Mouse (Mus musculus) lung, postnatal 0 days (tissue): Measurements from ENCODE around the gene Aim2. TPM values are rescaled to one million over a fixed set of nuclear protein-coding genes. Genes with fewer than 3 reads are reported as not detected.

ENCODE experiments used
- ATAC-seq: fragments of 200-750 bp; cut with Nextera tagmentation; 2 replicates; pipeline ENCODE4 v1.8.0; 2017; ENCODE audit warnings: moderate library complexity
- DNase-seq: peaks from one replicate; pipeline ENCODE4 v3.0.0-alpha.2; 2016; ENCODE audit warnings: low spot score
- H3K27ac ChIP-seq: fragments of 300-500 bp; sonication (generic); 2 replicates; pipeline ENCODE4 v1.5.1; 2014; ENCODE audit warnings: antibody characterized with exemption, mild to moderate bottlenecking, low read length, mixed read lengths
- H3K27me3 ChIP-seq: fragments of 300-500 bp; sonication (generic); replicated peaks from 2 replicates; pipeline ENCODE4 v1.6.1; 2014; ENCODE audit warnings: low read length, mixed read lengths; ENCODE audit not compliant: insufficient read depth
- H3K36me3 ChIP-seq: fragments of 300-500 bp; sonication (generic); 2 replicates; pipeline ENCODE4 v1.6.1; 2014; ENCODE audit warnings: low read length, mixed read lengths; ENCODE audit not compliant: insufficient read depth
- H3K4me1 ChIP-seq: fragments of 300-500 bp; sonication (generic); 2 replicates; pipeline ENCODE4 v1.6.1; 2014; ENCODE audit warnings: antibody characterized with exemption, low read depth, low read length, mixed read lengths; ENCODE audit not compliant: insufficient read depth
- H3K4me2 ChIP-seq: fragments of 300-500 bp; sonication (generic); replicated peaks from 2 replicates; pipeline ENCODE4 v1.6.1; 2014; ENCODE audit warnings: low read depth, mild to moderate bottlenecking, low read length, moderate library complexity, mixed read lengths
- H3K4me3 ChIP-seq: fragments of 300-500 bp; sonication (generic); 2 replicates; pipeline ENCODE4 v1.5.1; 2014; ENCODE audit warnings: low read depth, low read length
- H3K9ac ChIP-seq: fragments of 300-500 bp; sonication (generic); replicated peaks from 2 replicates; pipeline ENCODE4 v1.6.1; 2014; ENCODE audit warnings: low read depth, mild to moderate bottlenecking
- H3K9me3 ChIP-seq: fragments of 300-500 bp; sonication (generic); 2 replicates; pipeline ENCODE4 v1.6.1; 2016; ENCODE audit warnings: low read length, mixed read lengths
- CTCF ChIP-seq: IDR thresholded peaks from 2 replicates; pipeline ENCODE4 v1.5.1; 2016; ENCODE audit warnings: antibody characterized with exemption, mild to moderate bottlenecking
- EP300 ChIP-seq: IDR thresholded peaks from 2 replicates; pipeline ENCODE4 v1.6.1; 2016; ENCODE audit warnings: antibody characterized with exemption, mild to moderate bottlenecking, control low read depth
- WGBS: fragments of 180-500 bp; shearing (Covaris S2); extraction: QIAGEN DNeasy Blood & Tissue Kit; methylation state at CpG from one replicate; pipeline ENCODE4 v1.1.7; 2014; 5-methylcytosine and 5-hydroxymethylcytosine counted together
- polyA plus RNA-seq: library from polyadenylated mRNA; unstranded; fragments of >200 nt; fragmentation: Nextera tagmentation; extraction: Ambion mirVana; gene quantifications from 2 replicates; pipeline ENCODE4 v1.2.1, GENCODE M21; 2015

Gene Aim2
- polyA plus RNA-seq, 1 experiment from 2014 or later, result 3.4 TPM

GRCm38 (mm10) chr1:173398323-173398970 lies 47.8 kb downstream of the Aim2 start:
- Histone ChIP-seq H3K4me1 (no peaks in the 10 kb centered on the region), H3K36me3 (no peaks in the 10 kb centered on the region), H3K27me3 (no peaks in the 10 kb centered on the region), H3K4me2 (no peak overlapping the region), H3K27ac (no peak overlapping the region), H3K9me3 (no peaks in the 10 kb centered on the region), H3K4me3 (no peak overlapping the region), H3K9ac (no peak overlapping the region)
- DNase-seq (peak; percentile 71), ATAC-seq (no peak)
- WGBS, result 31% methylated on average over 3 of the region's 3 CpGs
- TF ChIP-seq EP300 (no peak), CTCF (peak; percentile 79)

GRCm38 (mm10) chr1:173404696-173405309 lies 54.1 kb downstream of the Aim2 start:
- no peak for DNase-seq

GRCm38 (mm10) chr1:173409066-173409465 lies 58.4 kb downstream of the Aim2 start:
- DNase-seq (peak; percentile 12), ATAC-seq (no peak)
- Histone ChIP-seq H3K4me2 (no peak overlapping the region), H3K9me3 (no peaks in the 10 kb centered on the region), H3K4me1 (no peaks in the 10 kb centered on the region), H3K9ac (no peak overlapping the region), H3K27me3 (no peaks in the 10 kb centered on the region), H3K36me3 (no peaks in the 10 kb centered on the region), H3K27ac (no peak overlapping the region), H3K4me3 (no peak overlapping the region)
- TF ChIP-seq CTCF (no peak), EP300 (no peak)

More at GRCm38 (mm10) chr1:173404696-173405309, 54.1 kb downstream of the Aim2 start:
- H3K9me3 ChIP-seq, result no peaks in the 10 kb centered on the region
- no peak for ATAC-seq
- no peak overlapping the region for H3K4me3 ChIP-seq
- no peak overlapping the region for H3K9ac ChIP-seq
- 77% methylated on average over 5 of the region's 5 CpGs for WGBS
- TF ChIP-seq CTCF, result no peak
- no peak for TF ChIP-seq EP300
- no peaks in the 10 kb centered on the region for H3K36me3 ChIP-seq
- H3K4me1 ChIP-seq, result no peaks in the 10 kb centered on the region
- no peak overlapping the region for H3K4me2 ChIP-seq
- no peak overlapping the region for H3K27ac ChIP-seq
- no peaks in the 10 kb centered on the region for H3K27me3 ChIP-seq

- 75% methylated on average over 4 of the region's 4 CpGs for WGBS
- no peak for ATAC-seq
- no peak overlapping the region for H3K4me3 ChIP-seq
Observed at GRCm38 (mm10) chr1:173411863-173412262, 61.2 kb downstream of the Aim2 start.

GRCm38 (mm10) chr1:173414631-173415030 lies 64.0 kb downstream of the Aim2 start:
- Histone ChIP-seq H3K27ac (no peak overlapping the region), H3K9ac (no peak overlapping the region), H3K4me3 (no peak overlapping the region), H3K9me3 (no peaks in the 10 kb centered on the region), H3K36me3 (no peaks in the 10 kb centered on the region), H3K4me2 (no peak overlapping the region), H3K27me3 (no peaks in the 10 kb centered on the region), H3K4me1 (no peaks in the 10 kb centered on the region)
- no peak for TF ChIP-seq EP300
- no peak for TF ChIP-seq CTCF
- 82% methylated on average over 3 of the region's 3 CpGs for WGBS
- DNase-seq, result no peak
- no peak for ATAC-seq

More at GRCm38 (mm10) chr1:173411863-173412262, 61.2 kb downstream of the Aim2 start:
- no peak for TF ChIP-seq CTCF
- TF ChIP-seq EP300, result no peak
- DNase-seq, result no peak
- H3K36me3 ChIP-seq, result no peaks in the 10 kb centered on the region
- H3K27ac ChIP-seq, result no peak overlapping the region
- H3K27me3 ChIP-seq, result no peaks in the 10 kb centered on the region
- no peaks in the 10 kb centered on the region for H3K4me1 ChIP-seq
- no peak overlapping the region for H3K4me2 ChIP-seq
- no peaks in the 10 kb centered on the region for H3K9me3 ChIP-seq
- no peak overlapping the region for H3K9ac ChIP-seq

GRCm38 (mm10) chr1:173418516-173418915 lies 67.8 kb downstream of the Aim2 start:
- no peak overlapping the region for H3K4me3 ChIP-seq
- no peaks in the 10 kb centered on the region for H3K27me3 ChIP-seq
- H3K9ac ChIP-seq, result no peak overlapping the region
- 82% methylated on average over 3 of the region's 3 CpGs for WGBS
- no peak overlapping the region for H3K4me2 ChIP-seq
- H3K4me1 ChIP-seq, result no peaks in the 10 kb centered on the region
- DNase-seq (no peak), ATAC-seq (no peak)
- no peak overlapping the region for H3K27ac ChIP-seq
- TF ChIP-seq CTCF (no peak), EP300 (no peak)
- no peaks in the 10 kb centered on the region for H3K36me3 ChIP-seq
- no peaks in the 10 kb centered on the region for H3K9me3 ChIP-seq
